Mouse (Mus musculus) liver, embryonic 14.5 days (tissue): ENCODE results near the gene Dusp7. TPM values are rescaled to one million over a fixed set of nuclear protein-coding genes. Genes with fewer than 3 reads are reported as not detected.
A peak's percentile ranks its signal among the peaks of the same experiment; 100 is the strongest.

Experiments used
- ATAC-seq: fragments of 200-750 bp; cut with Nextera tagmentation; 2 replicates; pipeline ENCODE4 v1.8.0; 2017; ENCODE audit warnings: moderate number of reproducible peaks, mild to moderate bottlenecking, moderate library complexity; ENCODE audit not compliant: insufficient read depth
- DNase-seq, 3 experiments: peaks; one replicate each; pipeline ENCODE4 v3.0.0-alpha.2; 2012 to 2013; ENCODE audit warnings: low read depth in 3 of 3, low spot score in 3 of 3
- H3K27ac ChIP-seq: fragments of 300-500 bp; sonication (generic); 2 replicates; pipeline ENCODE4 v1.5.1; 2014; ENCODE audit warnings: moderate library complexity, mild to moderate bottlenecking, control low read depth, inconsistent platforms
- H3K27me3 ChIP-seq: fragments of 300-500 bp; sonication (generic); 2 replicates; pipeline ENCODE4 v1.6.1; 2014; ENCODE audit warnings: mild to moderate bottlenecking, low read length, moderate library complexity; ENCODE audit not compliant: control insufficient read depth, insufficient read depth
- H3K36me3 ChIP-seq: fragments of 300-500 bp; sonication (generic); replicated peaks from 2 replicates; pipeline ENCODE4 v1.6.1; 2014; ENCODE audit warnings: low read depth; ENCODE audit not compliant: control insufficient read depth, insufficient read depth
- H3K4me1 ChIP-seq, 2 experiments: fragments of 200-500 bp in 1 of 2; fragments of 300-500 bp in 1 of 2; sonication (generic) in 1 of 2; replicated peaks; 2 replicates each; pipeline ENCODE4 v1.6.1; 2012 to 2014; ENCODE audit warnings: antibody characterized with exemption in 1 of 2, inconsistent platforms in 1 of 2, low read length in 1 of 2; ENCODE audit not compliant: control insufficient read depth in 2 of 2, insufficient read depth in 2 of 2
- H3K4me2 ChIP-seq: fragments of 300-500 bp; sonication (generic); 2 replicates; pipeline ENCODE4 v1.6.1; 2014; ENCODE audit warnings: low read depth, mild to moderate bottlenecking, control low read depth, moderate library complexity
- H3K4me3 ChIP-seq, 2 experiments: fragments of 200-500 bp in 1 of 2; fragments of 300-500 bp in 1 of 2; sonication (generic) in 1 of 2; 2 replicates each; pipeline ENCODE4 v1.5.1; 2012 to 2014; ENCODE audit warnings: low read depth in 2 of 2, low read length in 2 of 2, mild to moderate bottlenecking in 2 of 2, control low read depth in 1 of 2, inconsistent platforms in 1 of 2, moderate library complexity in 1 of 2; ENCODE audit not compliant: insufficient read depth in 1 of 2
- H3K9ac ChIP-seq: fragments of 300-500 bp; sonication (generic); replicated peaks from 2 replicates; pipeline ENCODE4 v1.6.1; 2014; ENCODE audit warnings: mild to moderate bottlenecking, control low read depth, moderate library complexity
- H3K9me3 ChIP-seq: fragments of 300-500 bp; sonication (generic); 2 replicates; pipeline ENCODE4 v1.6.1; 2016; ENCODE audit warnings: low read length, mixed read lengths; ENCODE audit not compliant: control insufficient read depth
- CTCF ChIP-seq: IDR thresholded peaks from 2 replicates; pipeline ENCODE4 v1.5.1; 2016; ENCODE audit warnings: antibody characterized with exemption, low read depth, control low read depth
- EP300 ChIP-seq: IDR thresholded peaks from 2 replicates; pipeline ENCODE4 v1.6.1; 2016; ENCODE audit warnings: antibody characterized with exemption, low read depth
- WGBS: fragments of 180-500 bp; shearing (Covaris S2); extraction: QIAGEN DNeasy Blood & Tissue Kit; methylation state at CpG from one replicate; pipeline ENCODE4 v1.1.7; 2014; ENCODE audit not compliant: insufficient replicate concordance; 5-methylcytosine and 5-hydroxymethylcytosine counted together
- polyA plus RNA-seq, 2 experiments: library from polyadenylated mRNA; depleted of rRNA in 1 of 2; stranded (reverse) in 1 of 2; unstranded in 1 of 2; fragments of >200 nt; fragmentation: Nextera tagmentation in 1 of 2; extraction: Ambion mirVana in 1 of 2; gene quantifications; 2 replicates each; pipeline versions ENCODE4 v1.2.1 to v1.2.3; 2012 to 2014

Dusp7 gene
- polyA plus RNA-seq, 2 experiments: 4.4 to 8.2 TPM

DNA sequence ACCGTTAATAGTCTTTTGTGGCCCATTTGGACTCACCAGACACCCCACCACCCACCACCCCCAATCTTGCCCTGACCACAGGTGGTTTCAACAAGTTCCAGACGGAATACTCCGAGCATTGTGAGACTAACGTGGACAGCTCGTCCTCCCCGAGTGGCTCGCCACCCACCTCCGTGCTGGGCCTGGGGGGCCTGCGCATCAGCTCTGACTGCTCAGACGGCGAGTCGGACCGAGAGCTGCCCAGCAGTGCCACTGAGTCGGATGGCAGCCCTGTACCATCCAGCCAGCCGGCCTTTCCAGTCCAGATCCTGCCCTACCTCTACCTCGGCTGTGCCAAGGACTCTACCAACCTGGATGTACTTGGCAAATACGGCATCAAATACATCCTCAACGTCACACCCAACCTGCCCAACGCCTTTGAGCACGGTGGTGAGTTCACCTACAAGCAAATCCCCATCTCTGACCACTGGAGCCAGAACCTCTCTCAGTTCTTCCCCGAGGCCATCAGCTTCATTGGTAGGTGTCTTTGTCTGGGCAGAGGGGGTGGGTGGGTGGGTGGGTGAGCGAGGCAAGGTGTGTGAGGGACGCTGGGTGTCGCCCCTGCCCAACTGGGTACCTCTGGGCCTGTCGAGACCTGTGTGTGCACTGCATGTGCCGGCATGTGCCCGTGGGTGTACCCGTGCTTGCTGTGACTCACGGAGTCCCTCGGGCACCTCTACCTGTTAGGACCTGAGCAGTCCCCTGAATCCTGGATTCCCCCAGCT, 2.4 kb downstream of the Dusp7 start:
- Histone ChIP-seq H3K9me3 (no peaks in the 10 kb centered on the region), H3K4me1 (peaks cover 12 to 19% of the 10 kb centered on the region in 2 experiments), H3K36me3 (peaks cover 3% of the 10 kb centered on the region; the same call in 1 of the 2 replicates), H3K4me2 (peak overlapping the region; percentile 100), H3K27ac (no peak overlapping the region), H3K9ac (no peak overlapping the region), H3K4me3 (no peak overlapping the region), H3K27me3 (peaks cover 9% of the 10 kb centered on the region; the same call in 1 of the 2 replicates)
- TF ChIP-seq CTCF: no peak
- TF ChIP-seq EP300: no peak
- DNase-seq (no peak), ATAC-seq (no peak)
- 81% methylated on average over 30 of the region's 30 CpGs for WGBS

DNA sequence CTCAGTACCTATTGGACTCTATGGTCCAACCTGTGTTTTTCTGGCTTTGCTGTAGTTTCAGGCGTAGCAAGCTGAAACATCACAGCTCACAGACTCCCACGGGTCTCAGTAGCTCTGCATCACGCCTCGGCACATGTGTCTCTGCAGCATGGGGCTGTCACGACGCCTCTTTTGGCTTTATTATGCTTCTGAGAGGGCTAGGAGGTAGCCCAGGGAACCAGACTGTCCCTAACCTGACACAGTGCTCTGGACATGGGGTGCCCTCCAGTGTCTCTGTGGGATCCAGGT, 2.9 kb downstream of the Dusp7 start:
- H3K36me3 ChIP-seq: peaks cover 3% of the 10 kb centered on the region; the same call in 1 of the 2 replicates
- H3K27ac ChIP-seq: no peak overlapping the region
- H3K4me1 ChIP-seq: peaks cover 12 to 19% of the 10 kb centered on the region in 2 experiments
- no peak overlapping the region for H3K4me3 ChIP-seq
- DNase-seq (no peak), ATAC-seq (no peak)
- 58% methylated on average over 6 of the region's 6 CpGs for WGBS
- no peak for TF ChIP-seq EP300
- no peak for TF ChIP-seq CTCF
- peaks cover 9% of the 10 kb centered on the region; the same call in 1 of the 2 replicates for H3K27me3 ChIP-seq
- H3K4me2 ChIP-seq: no peak overlapping the region
- H3K9me3 ChIP-seq: no peaks in the 10 kb centered on the region
- no peak overlapping the region for H3K9ac ChIP-seq

DNA sequence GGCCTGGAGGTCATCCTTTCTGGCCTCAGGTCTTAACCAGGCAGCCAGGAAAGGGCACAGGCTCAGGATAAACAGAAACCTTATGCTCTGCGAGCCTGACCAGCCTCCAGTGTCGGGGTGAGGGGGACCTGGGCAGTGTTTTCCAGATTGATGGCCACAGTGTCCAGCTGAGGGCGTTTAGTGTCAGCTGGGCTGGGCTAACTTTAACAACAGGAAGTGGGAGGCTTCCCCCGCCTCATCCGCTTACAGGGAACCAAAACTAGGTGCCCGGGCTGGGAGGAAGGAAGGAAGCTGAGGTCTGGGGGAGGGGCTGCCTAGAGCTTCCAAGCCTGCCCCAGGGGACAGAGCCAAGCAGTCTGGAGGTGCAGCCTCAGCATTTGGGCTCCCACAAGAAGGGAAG, 3.3 kb downstream of the Dusp7 start:
- ATAC-seq (no peak), DNase-seq (peak in 1 of 3 experiments; percentile 11)
- Histone ChIP-seq H3K27me3 (peaks cover 9% of the 10 kb centered on the region; the same call in 1 of the 2 replicates), H3K36me3 (peaks cover 3% of the 10 kb centered on the region; the same call in 1 of the 2 replicates), H3K27ac (no peak overlapping the region), H3K9ac (no peak overlapping the region), H3K4me2 (no peak overlapping the region), H3K4me3 (no peak overlapping the region), H3K9me3 (no peaks in the 10 kb centered on the region), H3K4me1 (peaks cover 12 to 19% of the 10 kb centered on the region in 2 experiments)
- TF ChIP-seq EP300 (no peak), CTCF (no peak)
- WGBS: 34% methylated on average over 6 of the region's 6 CpGs

DNA sequence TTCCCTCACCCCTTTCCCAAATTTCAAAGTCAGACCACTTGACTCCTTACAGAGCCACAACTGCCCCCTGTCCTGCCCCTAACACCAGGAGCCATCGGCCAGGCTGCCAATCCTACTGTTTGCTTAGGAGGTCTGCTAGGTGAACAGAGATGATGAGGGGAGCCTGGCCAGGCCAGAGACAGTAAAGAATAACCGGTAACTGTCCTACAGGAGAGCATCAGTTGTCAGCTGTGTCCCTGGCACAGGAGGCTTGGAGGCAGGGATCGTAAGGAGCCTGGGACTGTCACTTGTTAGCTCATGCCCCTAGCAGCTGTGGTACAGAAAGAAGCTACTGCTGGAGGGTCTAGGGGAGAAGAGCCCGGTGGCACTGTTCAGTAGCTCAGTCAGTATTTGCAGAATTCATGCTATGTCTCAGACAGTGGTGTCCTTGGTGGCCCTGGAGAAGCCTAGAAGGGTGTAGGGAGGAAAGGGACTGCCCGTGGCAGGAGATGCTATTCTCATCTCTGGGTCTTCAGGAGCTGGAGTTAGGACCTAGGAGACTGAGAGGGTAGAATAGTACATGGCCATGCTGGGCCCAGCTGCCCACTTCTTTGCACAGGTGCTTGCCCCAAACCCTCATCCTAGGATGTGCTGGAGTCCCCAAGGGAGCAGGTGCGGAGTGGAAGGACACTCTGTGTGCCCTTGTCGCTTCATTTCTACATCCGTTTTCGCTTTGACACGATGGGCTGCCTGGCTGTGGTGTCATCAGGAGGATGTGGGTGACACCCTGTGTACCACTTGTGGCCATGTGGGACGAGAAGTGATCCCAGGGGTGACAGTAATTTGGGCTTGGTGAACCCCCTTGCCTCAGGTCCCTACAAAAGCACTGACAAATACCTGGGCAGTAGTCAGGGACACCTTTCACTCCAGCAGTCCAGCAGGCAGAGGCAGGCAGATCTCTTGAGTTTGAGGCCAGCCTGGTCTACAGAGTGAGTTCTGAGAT, 4.3 kb downstream of the Dusp7 start:
- Histone ChIP-seq H3K27me3 (peaks cover 9% of the 10 kb centered on the region; the same call in 1 of the 2 replicates), H3K4me3 (no peak overlapping the region), H3K4me1 (peaks cover 7 to 13% of the 10 kb centered on the region in 2 experiments), H3K36me3 (peaks cover 3% of the 10 kb centered on the region; the same call in 1 of the 2 replicates), H3K9me3 (no peaks in the 10 kb centered on the region), H3K9ac (no peak overlapping the region), H3K27ac (no peak overlapping the region), H3K4me2 (no peak overlapping the region)
- WGBS: 74% methylated on average over 11 of the region's 11 CpGs
- DNase-seq (no peak), ATAC-seq (no peak)
- TF ChIP-seq CTCF (no peak), EP300 (no peak)
